Mouse (Mus musculus) G1E-ER4 (cell line): ENCODE data around the gene Nxnl2. TPM values are rescaled to one million over a fixed set of nuclear protein-coding genes. Genes with fewer than 3 reads are reported as not detected.

ENCODE experiments used
- GATA1 ChIP-seq: IDR thresholded peaks from one replicate; pipeline ENCODE4 v1.8.0; 2012; ENCODE audit warnings: low read length, inconsistent platforms
- polyA plus RNA-seq: library from polyadenylated mRNA; stranded (reverse); fragments of >175 nt; gene quantifications from 2 replicates; pipeline ENCODE4 v1.2.3, GENCODE M21; 2012

Gene Nxnl2
- not detected in 2 replicates for polyA plus RNA-seq

- no peak for TF ChIP-seq GATA1
These were observed at the start of gene Nxnl2 for GRCm38 (mm10) chr13:51170691-51171680. Nxnl2 (plus strand) TSS chr13:51171022.

DNA sequence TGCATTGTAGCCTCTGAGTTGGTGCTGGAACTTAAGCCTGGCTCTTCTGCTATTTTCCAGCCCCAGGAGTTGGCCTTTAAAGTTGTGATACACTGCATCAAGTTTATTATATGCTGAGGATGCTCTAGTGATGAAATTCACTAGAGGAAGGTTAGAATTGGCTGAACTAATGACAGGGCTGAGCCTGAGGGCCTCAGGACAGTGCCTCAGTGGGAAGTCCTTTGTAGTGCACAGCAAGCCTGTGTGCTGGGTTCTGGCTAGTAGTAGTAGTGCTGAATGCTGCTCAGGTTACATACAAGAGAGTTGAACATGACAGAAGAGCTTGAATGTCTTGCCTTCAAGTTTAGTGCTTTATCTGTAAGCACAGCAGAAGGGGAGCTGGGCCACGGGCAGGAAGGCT is 48.9 kb upstream of the Nxnl2 start:
- TF ChIP-seq GATA1, result no peak

- no peak for TF ChIP-seq GATA1
These were observed 48.1 kb upstream of the Nxnl2 start for GRCm38 (mm10) chr13:51122771-51123170.

GRCm38 (mm10) chr13:51125357-51125756 is 45.5 kb upstream of the Nxnl2 start:
- no peak for TF ChIP-seq GATA1

- TF ChIP-seq GATA1, result peak; percentile 9
These were observed 42.9 kb upstream of the Nxnl2 start for GRCm38 (mm10) chr13:51127906-51128305.

GRCm38 (mm10) chr13:51128417-51128816 is 42.4 kb upstream of the Nxnl2 start:
- no peak for TF ChIP-seq GATA1

GRCm38 (mm10) chr13:51131179-51131578 is 39.6 kb upstream of the Nxnl2 start:
- TF ChIP-seq GATA1, result no peak

- no peak for TF ChIP-seq GATA1
These were observed 34.5 kb upstream of the Nxnl2 start for GRCm38 (mm10) chr13:51136315-51136714.

GRCm38 (mm10) chr13:51136996-51137701 is 33.7 kb upstream of the Nxnl2 start:
- no peak for TF ChIP-seq GATA1

DNA sequence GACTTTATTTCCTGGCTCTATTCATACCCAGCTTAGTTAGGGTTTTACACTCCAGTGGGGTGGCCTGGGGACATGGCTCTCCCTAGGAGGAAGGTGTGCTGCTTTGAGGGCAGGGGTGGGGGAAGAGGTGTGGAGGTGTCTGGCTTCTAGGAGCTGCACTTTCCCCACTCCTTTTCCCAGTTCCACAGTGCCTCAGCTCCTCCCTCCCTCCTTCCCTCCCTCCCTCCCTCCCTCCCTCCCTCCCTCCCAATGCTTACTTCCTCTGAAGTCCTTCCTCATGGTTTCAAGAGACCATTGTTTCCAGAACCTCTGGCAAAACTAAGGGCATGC is 33.2 kb upstream of the Nxnl2 start:
- TF ChIP-seq GATA1, result no peak

- TF ChIP-seq GATA1, result no peak
These were observed 23.7 kb upstream of the Nxnl2 start for GRCm38 (mm10) chr13:51147106-51147505.

DNA sequence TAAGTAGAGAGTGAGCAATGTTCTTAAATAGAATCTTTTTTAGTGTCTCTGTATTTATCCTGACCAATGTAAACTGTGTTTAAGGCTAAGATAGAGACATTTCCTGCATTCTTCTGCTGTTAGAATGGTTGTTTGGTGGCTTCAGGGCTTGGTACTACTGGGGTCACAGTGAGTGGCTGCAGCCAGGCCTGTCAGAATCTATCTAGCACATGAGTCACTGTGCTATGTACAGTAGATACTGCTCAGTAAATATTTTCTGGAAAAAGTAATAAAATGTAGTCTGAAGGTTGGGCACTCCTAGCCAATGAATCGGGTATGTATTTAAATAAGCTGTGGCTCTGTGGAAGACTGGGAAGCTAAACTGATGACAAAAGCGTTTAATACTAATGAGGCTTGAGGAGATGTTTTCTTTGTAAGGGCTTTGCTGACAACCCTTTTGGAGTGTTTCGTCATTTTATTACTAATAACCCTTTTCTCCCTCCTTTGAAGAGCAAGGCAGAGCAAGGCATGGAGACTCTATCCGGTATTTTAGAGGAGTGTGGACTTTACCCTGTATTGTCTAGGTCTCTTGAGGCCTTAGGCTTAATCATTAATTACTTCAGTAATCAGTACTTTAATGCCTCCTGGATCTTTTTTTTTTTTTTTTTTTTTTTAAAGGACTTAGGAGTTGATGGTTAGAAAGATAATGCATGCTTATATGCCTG is 17.7 kb upstream of the Nxnl2 start:
- TF ChIP-seq GATA1, result no peak

DNA sequence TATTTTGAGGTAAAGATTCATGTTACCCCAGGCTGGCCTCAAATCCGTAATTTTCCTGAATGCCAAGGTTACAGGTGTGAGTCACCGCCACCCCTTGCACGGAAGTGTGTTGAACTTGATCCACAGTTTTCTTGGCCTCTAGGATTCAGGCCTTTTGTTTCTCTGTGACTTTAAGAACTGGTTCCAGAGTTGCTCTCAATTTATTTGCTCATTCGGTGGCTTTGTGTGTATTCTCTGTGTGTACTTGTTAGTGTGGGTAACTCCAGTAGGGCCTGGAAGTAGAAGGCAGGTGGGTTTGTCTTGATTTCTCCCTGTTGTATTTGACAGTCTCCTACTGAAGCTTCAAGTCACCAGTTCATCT is 17.2 kb upstream of the Nxnl2 start:
- TF ChIP-seq GATA1, result no peak

GRCm38 (mm10) chr13:51155178-51156013 is 15.4 kb upstream of the Nxnl2 start:
- no peak for TF ChIP-seq GATA1

DNA sequence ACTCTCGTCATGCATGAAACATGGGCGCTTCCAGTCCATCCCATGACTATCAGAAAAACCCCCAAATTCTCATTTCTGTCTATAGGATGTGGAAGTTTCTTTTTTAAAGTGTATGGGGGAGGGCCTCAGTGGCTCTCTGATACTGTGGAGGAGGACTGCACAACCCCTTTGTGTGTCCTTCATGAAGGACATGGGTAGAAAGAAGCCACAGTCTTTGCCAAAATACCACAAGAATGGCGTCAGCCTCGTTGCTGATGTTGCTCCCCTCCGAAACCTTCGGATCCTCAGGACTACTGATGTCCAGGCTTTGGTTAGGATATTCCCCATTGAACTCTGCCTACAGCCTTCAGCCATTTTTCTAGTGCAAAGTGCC is 14.8 kb upstream of the Nxnl2 start:
- no peak for TF ChIP-seq GATA1
